Mouse (Mus musculus) stomach, postnatal 0 days (tissue): ENCODE results near the gene Cntnap5a.
A peak's percentile ranks its signal among the peaks of the same experiment; 100 is the strongest.

Source experiments
- CTCF ChIP-seq: IDR thresholded peaks from 2 replicates; pipeline ENCODE4 v1.5.1; 2016; ENCODE audit warnings: antibody characterized with exemption, low read depth, mild to moderate bottlenecking, moderate library complexity
- EP300 ChIP-seq: optimal IDR thresholded peaks from 2 replicates; pipeline ENCODE3; 2016; ENCODE audit warnings: antibody characterized with exemption

GRCm38 (mm10) chr1:116127085-116127484, 442.5 kb downstream of the Cntnap5a start:
- 0 out of 2 replicates have a peak, but pooled peaks have one; percentile 26 for TF ChIP-seq CTCF
- TF ChIP-seq EP300 = no peak
